Mouse (Mus musculus): ENCODE measurements around the gene Pgrmc1. TPM values are rescaled to one million over a fixed set of nuclear protein-coding genes. Genes with fewer than 3 reads are reported as not detected.

Pgrmc1 gene
- polyA plus RNA-seq, 1 experiment from 2014 or later, result 280 TPM

DNA sequence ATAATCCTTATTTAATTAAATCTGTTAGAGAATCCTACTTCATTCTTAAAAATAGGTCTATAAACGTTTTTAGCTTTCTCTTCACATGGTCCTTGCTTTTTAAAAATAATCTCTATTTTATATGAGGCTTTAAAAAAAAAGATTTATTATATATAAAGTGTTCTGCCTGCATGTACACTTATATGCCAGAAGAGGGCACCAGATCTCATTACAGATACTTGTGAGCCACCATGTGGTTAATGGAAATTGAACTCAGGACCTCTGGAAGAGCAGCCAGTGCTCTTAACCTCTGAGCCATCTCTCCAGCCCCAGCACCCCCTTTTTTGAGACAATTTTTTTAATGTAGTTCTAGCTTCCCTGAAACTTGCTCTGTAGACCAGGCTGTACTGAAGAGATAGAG lies 32.8 kb downstream of the Pgrmc1 start:
- ATAC-seq (ENCODE audit: low read depth) (no peak), DNase-seq (ENCODE audit: low spot score) (no peak)
- no peaks in the 10 kb centered on the region for H3K36me3 ChIP-seq (ENCODE audit: control insufficient read depth, insufficient read depth, low read length)
- no peak overlapping the region for H3K4me3 ChIP-seq (ENCODE audit: low read depth, low read length)
- H3K4me1 ChIP-seq (ENCODE audit: control insufficient read depth, insufficient read depth, low read length), result no peaks in the 10 kb centered on the region
- WGBS, result 3% methylated on average over 1 of the region's 1 CpGs
- H3K9me3 ChIP-seq (ENCODE audit: control insufficient read depth, low read length), result no peaks in the 10 kb centered on the region
- no peak overlapping the region for H3K27ac ChIP-seq (replicated peaks; ENCODE audit: low read depth, low read length)
- H3K27me3 ChIP-seq (replicated peaks; ENCODE audit: control insufficient read depth, insufficient read depth, low read length), result no peaks in the 10 kb centered on the region
- no peak overlapping the region for H3K4me2 ChIP-seq (ENCODE audit: low read depth, low read length)
- no peak overlapping the region for H3K9ac ChIP-seq (ENCODE audit: low read depth, low read length)

DNA sequence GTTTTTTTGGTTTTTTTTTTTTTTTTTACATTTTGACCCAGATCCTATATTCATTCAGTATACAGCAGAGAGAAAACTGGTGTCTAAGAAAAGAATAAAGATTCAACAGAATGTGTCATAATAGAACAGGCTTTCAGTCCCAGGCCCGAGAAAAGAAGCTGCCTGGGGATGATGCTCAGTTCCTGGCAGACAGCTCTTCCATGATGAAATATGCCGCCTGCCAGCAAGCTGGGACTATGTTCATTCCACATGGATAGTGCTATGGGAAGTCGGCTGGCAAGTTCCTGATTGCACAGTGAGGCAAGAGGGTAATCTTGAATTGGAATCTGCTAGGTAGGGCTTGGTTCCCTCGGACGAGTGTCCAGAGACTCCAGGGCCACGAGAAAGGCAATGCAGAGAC lies 42.0 kb downstream of the Pgrmc1 start:
- no peak overlapping the region for H3K9ac ChIP-seq (ENCODE audit: low read depth, low read length)
- DNase-seq (ENCODE audit: low spot score) (no peak), ATAC-seq (ENCODE audit: low read depth) (no peak)
- no peak overlapping the region for H3K27ac ChIP-seq (replicated peaks; ENCODE audit: low read depth, low read length)
- no peaks in the 10 kb centered on the region for H3K36me3 ChIP-seq (ENCODE audit: control insufficient read depth, insufficient read depth, low read length)
- no peaks in the 10 kb centered on the region for H3K27me3 ChIP-seq (replicated peaks; ENCODE audit: control insufficient read depth, insufficient read depth, low read length)
- H3K9me3 ChIP-seq (ENCODE audit: control insufficient read depth, low read length), result no peaks in the 10 kb centered on the region
- 78% methylated on average over 6 of the region's 6 CpGs for WGBS
- no peak overlapping the region for H3K4me3 ChIP-seq (ENCODE audit: low read depth, low read length)
- H3K4me2 ChIP-seq (ENCODE audit: low read depth, low read length), result no peak overlapping the region
- H3K4me1 ChIP-seq (ENCODE audit: control insufficient read depth, insufficient read depth, low read length), result no peaks in the 10 kb centered on the region

DNA sequence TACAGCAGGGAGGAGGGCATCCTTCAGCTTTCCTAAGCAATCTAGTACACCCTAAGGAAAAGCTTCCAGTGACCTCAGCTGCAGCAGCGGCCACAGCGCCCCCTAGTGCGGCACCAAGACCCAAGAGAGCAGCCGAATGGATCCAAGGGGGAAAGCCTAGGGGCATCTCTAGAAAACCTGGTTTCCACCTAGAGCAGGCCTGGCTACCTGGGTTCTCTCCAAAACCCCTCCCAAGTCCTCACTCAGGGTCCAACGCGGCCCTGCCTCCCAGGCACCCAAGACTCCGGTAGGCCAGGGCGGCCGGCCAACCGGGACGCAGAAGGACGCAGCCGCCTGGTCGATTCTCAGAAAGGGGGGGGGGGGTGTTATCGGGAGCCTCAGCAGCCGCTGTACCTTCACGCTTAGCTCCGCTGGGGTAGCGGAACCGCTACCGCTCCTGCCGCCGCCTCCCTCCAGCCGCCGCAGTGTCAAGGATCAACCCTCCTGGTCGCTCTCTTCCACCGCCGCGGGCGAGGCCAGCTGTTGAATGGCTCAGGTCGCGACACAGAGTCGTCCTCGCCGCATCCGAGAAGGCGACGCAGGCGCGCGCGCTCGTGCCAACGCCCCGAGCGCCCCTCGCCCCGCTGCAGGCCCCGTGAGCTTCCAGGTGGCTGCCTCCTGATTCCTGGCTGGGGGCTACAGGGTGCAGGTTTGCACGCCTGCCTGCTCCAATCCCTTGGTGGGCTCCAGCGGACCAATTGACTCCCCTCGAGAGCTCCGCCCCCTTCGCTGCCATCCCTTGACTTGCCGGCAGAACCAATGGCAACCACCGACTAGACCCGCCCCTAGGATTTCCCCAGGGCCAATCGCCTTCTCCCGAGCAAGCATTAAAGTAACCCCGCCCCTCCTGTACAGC lies 46.9 kb downstream of the Pgrmc1 start, which contains the start of gene Akap17b:
Akap17b (minus strand) TSS at position 739 of the 895 bp plus-strand sequence.
- peak within 1 kb of the TSS; percentile 48 for H3K4me2 ChIP-seq (ENCODE audit: low read depth, low read length)
- peak; percentile 96 for ATAC-seq (ENCODE audit: low read depth)
- DNase-seq (ENCODE audit: low spot score), result peak; percentile 94
- H3K4me1 ChIP-seq (ENCODE audit: control insufficient read depth, insufficient read depth, low read length), result no peaks in the 10 kb centered on the region
- WGBS, result 38% methylated on average over 16 of the region's 60 CpGs
- no peaks in the 10 kb centered on the region for H3K36me3 ChIP-seq (ENCODE audit: control insufficient read depth, insufficient read depth, low read length)
- no peaks in the 10 kb centered on the region for H3K27me3 ChIP-seq (replicated peaks; ENCODE audit: control insufficient read depth, insufficient read depth, low read length)
- peak within 1 kb of the TSS; percentile 68 for H3K9ac ChIP-seq (ENCODE audit: low read depth, low read length)
- peak within 1 kb of the TSS; percentile 39 for H3K27ac ChIP-seq (replicated peaks; ENCODE audit: low read depth, low read length)
- H3K9me3 ChIP-seq (ENCODE audit: control insufficient read depth, low read length), result no peaks in the 10 kb centered on the region
- H3K4me3 ChIP-seq (ENCODE audit: low read depth, low read length), result peak within 1 kb of the TSS; percentile 62

Other genes starting within 250 kb of the Pgrmc1 start
- not detected in 2 replicates for gene Gm6268, start 196.9 kb upstream of the Pgrmc1 start, polyA plus RNA-seq (2014; fragmentation: Nextera tagmentation; extraction: Ambion mirVana)
- gene Gm14569, start 106.4 kb upstream of the Pgrmc1 start, polyA plus RNA-seq (2014; fragmentation: Nextera tagmentation; extraction: Ambion mirVana), result not detected in 2 replicates
- gene Akap17b, start 47.2 kb downstream of the Pgrmc1 start, polyA plus RNA-seq (2014; fragmentation: Nextera tagmentation; extraction: Ambion mirVana), result 2.9 and 3.2 TPM in 2 replicates
- 1.5 and 1.9 TPM in 2 replicates for gene Slc25a43, start 145.5 kb downstream of the Pgrmc1 start, polyA plus RNA-seq (2014; fragmentation: Nextera tagmentation; extraction: Ambion mirVana)
- 555 and 588 TPM in 2 replicates for gene Slc25a5, start 197.4 kb downstream of the Pgrmc1 start, polyA plus RNA-seq (2014; fragmentation: Nextera tagmentation; extraction: Ambion mirVana)